Mouse (Mus musculus) olfactory bulb, adult 2 months (tissue): ENCODE measurements around the gene Zc3h4.

Source experiments
- CTCF ChIP-seq: fragments of 200-500 bp; IDR thresholded peaks from 2 replicates; pipeline ENCODE4 v1.5.1; 2012; ENCODE audit warnings: low read depth, mild to moderate bottlenecking, low read length, moderate library complexity; ENCODE audit not compliant: insufficient read depth
- POLR2A ChIP-seq: fragments of 200-500 bp; IDR thresholded peaks from 2 replicates; pipeline ENCODE4 v1.6.1; 2012; ENCODE audit warnings: mild to moderate bottlenecking, low read depth, low read length, moderate library complexity; ENCODE audit not compliant: insufficient read depth

DNA sequence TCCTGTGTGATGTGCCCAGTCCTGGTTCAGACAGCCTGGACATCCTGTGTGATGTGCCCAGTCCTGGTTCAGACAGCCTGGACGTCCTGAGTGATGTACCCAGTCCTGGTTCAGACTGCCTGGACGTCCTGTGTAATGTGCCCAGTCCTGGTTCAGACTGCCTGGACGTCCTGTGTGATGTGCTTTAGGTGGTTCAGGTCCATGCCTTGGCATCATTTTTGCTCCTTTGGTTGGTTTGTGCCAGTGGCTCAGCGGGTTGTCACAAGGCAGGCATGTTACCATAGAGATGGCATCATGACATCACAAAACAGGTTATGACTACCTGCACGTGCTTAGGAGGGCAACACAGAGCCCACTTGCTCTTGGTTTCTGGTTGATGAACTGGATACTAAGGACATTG lies 10.4 kb downstream of the Zc3h4 start:
- no peak for TF ChIP-seq POLR2A
- TF ChIP-seq CTCF = no peak
